In genomic region chr4:68955621-68956020, GRCm38 (mm10) we compare ENCODE assay signal across 8 mouse cellular contexts. TPM values are rescaled to one million over a fixed set of nuclear protein-coding genes. Genes with fewer than 3 reads are reported as not detected.
DNase-seq lines count a peak whose midpoint lies in the region; ATAC-seq and TF ChIP-seq lines count a peak whose summit lies in the region.

No protein-coding gene starts in this region.

- peak; percentile 87 for DNase-seq in intestine, embryonic 14.5 days (ENCODE audit: low spot score)
- DNase-seq in NIH3T3 (ENCODE audit: low read depth) = peak; percentile 90
- DNase-seq in embryo, embryonic 10 days (ENCODE audit: low spot score) = peak; percentile 90
- DNase-seq in limb, embryonic 14.5 days (ENCODE audit: low spot score) = peak; percentile 90
- peak; percentile 52 for DNase-seq in testis, postnatal 14 days (ENCODE audit: low spot score)
- no peak for DNase-seq in thymus, postnatal 14 days
- no peak for DNase-seq in spleen, postnatal 4 days (ENCODE audit: low spot score in 2 of 2)

- no peak overlapping the region for H3K27ac ChIP-seq in intestine, embryonic 14.5 days (ENCODE audit: low read depth)
- H3K27ac ChIP-seq in intestine, embryonic 16.5 days (ENCODE audit: low read length) = no peak overlapping the region
- no peak overlapping the region for H3K27ac ChIP-seq in limb, embryonic 14.5 days (replicated peaks; ENCODE audit: low read depth, low read length)

- no peak for ATAC-seq in intestine, embryonic 14.5 days (replicated peaks; ENCODE audit: low FRiP score, low TSS enrichment, low read depth)
- no peak for ATAC-seq in intestine, embryonic 16.5 days
- ATAC-seq in limb, embryonic 14.5 days (ENCODE audit: low FRiP score, low read depth) = no peak

- no peak overlapping the region for H3K4me2 ChIP-seq in intestine, embryonic 14.5 days (ENCODE audit: low read length)
- no peak overlapping the region for H3K4me2 ChIP-seq in intestine, embryonic 16.5 days (ENCODE audit: low read depth, low read length)
- H3K4me2 ChIP-seq in limb, embryonic 14.5 days (replicated peaks; ENCODE audit: low read depth, low read length, severe bottlenecking) = no peak overlapping the region

- TF ChIP-seq POLR2A in limb, embryonic 14.5 days (IDR thresholded peaks at IDR 0.05; ENCODE audit: borderline replicate concordance, extremely low read depth, insufficient read depth, insufficient read length) = no peak

- peaks cover 4% of the 10 kb centered on the region; the same call in 1 of the 2 replicates for H3K4me1 ChIP-seq in intestine, embryonic 14.5 days (replicated peaks; ENCODE audit: control insufficient read depth, insufficient read depth, low read length)
- H3K4me1 ChIP-seq in intestine, embryonic 16.5 days (ENCODE audit: control insufficient read depth, insufficient read depth, low read length) = peaks cover 3% of the 10 kb centered on the region; the same call in 1 of the 2 replicates
- H3K4me1 ChIP-seq in limb, embryonic 14.5 days (ENCODE audit: control insufficient read depth, insufficient read depth, low read length) = 0 out of 2 replicates have a peak, but pooled peaks cover 3% of the 10 kb centered on the region

- no peak overlapping the region for H3K4me3 ChIP-seq in intestine, embryonic 14.5 days (ENCODE audit: low read depth, low read length)
- no peak overlapping the region for H3K4me3 ChIP-seq in intestine, embryonic 16.5 days (ENCODE audit: low read length)
- no peak overlapping the region for H3K4me3 ChIP-seq in limb, embryonic 14.5 days (replicated peaks; ENCODE audit: low read length)

- H3K9ac ChIP-seq in intestine, embryonic 14.5 days (ENCODE audit: low read length) = no peak overlapping the region
- H3K9ac ChIP-seq in intestine, embryonic 16.5 days (ENCODE audit: low read depth, low read length) = no peak overlapping the region
- H3K9ac ChIP-seq in limb, embryonic 14.5 days (ENCODE audit: low read depth, low read length, severe bottlenecking) = no peak overlapping the region

- 1% methylated on average over 4 of the region's 4 CpGs for WGBS in intestine, embryonic 14.5 days
- WGBS in intestine, embryonic 16.5 days = 4% methylated on average over 4 of the region's 4 CpGs
- WGBS in limb, embryonic 14.5 days = 8% methylated on average over 4 of the region's 4 CpGs

- H3K9me3 ChIP-seq in intestine, embryonic 14.5 days (ENCODE audit: control insufficient read depth, low read length) = no peaks in the 10 kb centered on the region
- no peaks in the 10 kb centered on the region for H3K9me3 ChIP-seq in intestine, embryonic 16.5 days (ENCODE audit: control insufficient read depth, low read length)
- no peaks in the 10 kb centered on the region for H3K9me3 ChIP-seq in limb, embryonic 14.5 days (ENCODE audit: control insufficient read depth, low read length)

- 0 out of 2 replicates have a peak, but pooled peaks cover 4% of the 10 kb centered on the region for H3K27me3 ChIP-seq in intestine, embryonic 14.5 days (replicated peaks; ENCODE audit: control insufficient read depth, insufficient read depth, low read length)
- no peaks in the 10 kb centered on the region for H3K27me3 ChIP-seq in intestine, embryonic 16.5 days (replicated peaks; ENCODE audit: control insufficient read depth, insufficient read depth, low read length)
- H3K27me3 ChIP-seq in limb, embryonic 14.5 days (ENCODE audit: control insufficient read depth, insufficient read depth, low read length) = peaks cover 15% of the 10 kb centered on the region; the same call in 1 of the 2 replicates

- no peaks in the 10 kb centered on the region for H3K36me3 ChIP-seq in intestine, embryonic 14.5 days (ENCODE audit: control insufficient read depth, insufficient read depth, low read length)
- H3K36me3 ChIP-seq in intestine, embryonic 16.5 days (ENCODE audit: control insufficient read depth, insufficient read depth, low read length) = no peaks in the 10 kb centered on the region
- H3K36me3 ChIP-seq in limb, embryonic 14.5 days (ENCODE audit: control insufficient read depth, insufficient read depth, low read length) = no peaks in the 10 kb centered on the region

RNA-seq across cellular contexts. Expression of gene Brinp1, which starts 1.4 kb away (rescaled TPM):
- polyA plus RNA-seq in intestine, embryonic 14.5 days (2014; fragmentation: Nextera tagmentation; extraction: Ambion mirVana) = 9.7 and 11.8 TPM in 2 replicates
- polyA plus RNA-seq in intestine, embryonic 16.5 days (2015; fragmentation: Nextera tagmentation; extraction: Ambion mirVana) = 3.6 and 4.5 TPM in 2 replicates
- polyA plus RNA-seq in limb, embryonic 14.5 days (2012; rRNA removed) = 9.0 and 9.5 TPM in 2 replicates
- polyA plus RNA-seq in limb, embryonic 14.5 days (2014; fragmentation: Nextera tagmentation; extraction: Ambion mirVana) = 15.2 and 18.6 TPM in 2 replicates

Comparison
In these comparisons a context has a peak if more than half of its experiments do, and no peak if none do; other contexts are left out.
1. DNase-seq: peak in intestine, embryonic 14.5 days (single experiment), NIH3T3 (single experiment), embryo, embryonic 10 days (single experiment), limb, embryonic 14.5 days (single experiment) and testis, postnatal 14 days (single experiment); none in thymus, postnatal 14 days (single experiment) and spleen, postnatal 4 days (0 of 2).